In genomic region chr10:111842896-111843295, GRCm38 (mm10) we compare ENCODE assay signal across 14 mouse cellular contexts.
DNase-seq lines count a peak whose midpoint lies in the region; ATAC-seq lines count a peak whose summit lies in the region.
"Had no signal": no experiment of that assay in that cellular context is flagged by ENCODE, and none has a peak within 500 bp of the region (broad histone marks: within the 10 kb centered on the region; RNA-seq: fewer than 3 reads in every experiment).

No protein-coding gene starts in this region.

- no peaks in the 10 kb centered on the region for H3K36me3 ChIP-seq in neural tube, embryonic 12.5 days
- H3K36me3 ChIP-seq in neural tube, embryonic 15.5 days, result no peaks in the 10 kb centered on the region
- H3K36me3 ChIP-seq in neural tube, embryonic 14.5 days (ENCODE audit: control insufficient read depth, insufficient read depth, low read length), result no peaks in the 10 kb centered on the region
- H3K36me3 ChIP-seq: liver, embryonic 15.5 days had no signal

- H3K4me2 ChIP-seq in neural tube, embryonic 12.5 days (replicated peaks), result 0 out of 2 replicates have a peak overlapping the region, but pooled peaks have one; percentile 3
- H3K4me2 ChIP-seq in neural tube, embryonic 15.5 days, result no peak overlapping the region
- H3K4me2 ChIP-seq in neural tube, embryonic 14.5 days (ENCODE audit: low read depth, low read length), result no peak overlapping the region
- H3K4me2 ChIP-seq: liver, embryonic 15.5 days had no signal

- DNase-seq in adrenal gland, adult 2 months, result peak; percentile 37
- no peak for DNase-seq in adrenal gland, postnatal 4 days (ENCODE audit: low spot score in 2 of 2)
- DNase-seq in gonadal fat pad, adult 2 months (ENCODE audit: low read depth), result peak; percentile 45
- DNase-seq in cerebellum, adult 11-12 months, result no peak
- DNase-seq: B cell, adult 2 months; cerebellum, postnatal 25 days; kidney, postnatal 36 days; lung, postnatal 36 days had no signal

- ATAC-seq in neural tube, embryonic 12.5 days (ENCODE audit: low FRiP score, low read depth), result no peak
- ATAC-seq in neural tube, embryonic 15.5 days (ENCODE audit: low FRiP score), result no peak
- peak; percentile 54; the same call in 1 of the 2 replicates for ATAC-seq in neural tube, embryonic 14.5 days (ENCODE audit: low read depth)
- ATAC-seq in frontal cortex, adult (ENCODE audit: low TSS enrichment), result no peak

- H3K9ac ChIP-seq in neural tube, embryonic 12.5 days, result no peak overlapping the region
- no peak overlapping the region for H3K9ac ChIP-seq in neural tube, embryonic 15.5 days (replicated peaks)
- no peak overlapping the region for H3K9ac ChIP-seq in neural tube, embryonic 14.5 days (replicated peaks; ENCODE audit: low read depth, low read length)
- H3K9ac ChIP-seq: liver, embryonic 15.5 days had no signal

- H3K9me3 ChIP-seq in neural tube, embryonic 12.5 days, result no peaks in the 10 kb centered on the region
- H3K9me3 ChIP-seq in neural tube, embryonic 15.5 days (replicated peaks), result no peaks in the 10 kb centered on the region
- H3K9me3 ChIP-seq in neural tube, embryonic 14.5 days (ENCODE audit: control insufficient read depth, low read length), result no peaks in the 10 kb centered on the region
- H3K9me3 ChIP-seq: liver, embryonic 15.5 days had no signal

- 36% methylated on average over 7 of the region's 7 CpGs for WGBS in neural tube, embryonic 12.5 days
- WGBS in neural tube, embryonic 15.5 days, result 29% methylated on average over 7 of the region's 7 CpGs
- 34% methylated on average over 7 of the region's 7 CpGs for WGBS in neural tube, embryonic 14.5 days

- H3K4me1 ChIP-seq in neural tube, embryonic 12.5 days, result peaks cover 3% of the 10 kb centered on the region; the same call in 1 of the 2 replicates
- H3K4me1 ChIP-seq in neural tube, embryonic 15.5 days, result peaks cover 7% of the 10 kb centered on the region; the same call in 1 of the 2 replicates
- 0 out of 2 replicates have a peak, but pooled peaks cover 4% of the 10 kb centered on the region for H3K4me1 ChIP-seq in neural tube, embryonic 14.5 days (ENCODE audit: control insufficient read depth, insufficient read depth, low read length)

- no peaks in the 10 kb centered on the region for H3K27me3 ChIP-seq in neural tube, embryonic 12.5 days (replicated peaks)
- no peaks in the 10 kb centered on the region for H3K27me3 ChIP-seq in neural tube, embryonic 15.5 days (replicated peaks)
- H3K27me3 ChIP-seq in neural tube, embryonic 14.5 days (ENCODE audit: control insufficient read depth, insufficient read depth, low read length), result no peaks in the 10 kb centered on the region
- H3K27me3 ChIP-seq: liver, embryonic 15.5 days had no signal

- H3K27ac ChIP-seq in neural tube, embryonic 12.5 days, result no peak overlapping the region
- H3K27ac ChIP-seq in neural tube, embryonic 15.5 days (replicated peaks), result no peak overlapping the region
- H3K27ac ChIP-seq in neural tube, embryonic 14.5 days (ENCODE audit: low read depth, low read length), result no peak overlapping the region
- H3K27ac ChIP-seq: left cerebral cortex, adult 2 months; liver, embryonic 15.5 days had no signal

- no peak overlapping the region for H3K4me3 ChIP-seq in neural tube, embryonic 12.5 days
- H3K4me3 ChIP-seq in neural tube, embryonic 15.5 days (replicated peaks), result no peak overlapping the region
- no peak overlapping the region for H3K4me3 ChIP-seq in neural tube, embryonic 14.5 days (ENCODE audit: low read depth, low read length)
- H3K4me3 ChIP-seq: left cerebral cortex, adult 2 months; liver, embryonic 15.5 days had no signal

Comparison
In these comparisons a context has a peak if more than half of its experiments do, and no peak if none do; other contexts are left out.
1. DNase-seq: peak in adrenal gland, adult 2 months (single experiment) and gonadal fat pad, adult 2 months (single experiment); none in adrenal gland, postnatal 4 days (0 of 2) and cerebellum, adult 11-12 months (single experiment).